Mouse (Mus musculus): ENCODE measurements at regions not wholly inside any gene's neighbourhood (a gene's known extent, or its start where the extent isn't known, plus 50 kb on each side); places are given as distances from the start of the nearest gene placed in this dataset.

GRCm38 (mm10) chr14:120127481-120127880 is 85.2 kb upstream of the Oxgr1 start:
- TF ChIP-seq POLR2A (IDR thresholded peaks at IDR 0.05; ENCODE audit: control insufficient read depth, low read depth, low read length) (no peak), CTCF (IDR thresholded peaks at IDR 0.05; ENCODE audit: control insufficient read depth, insufficient read depth, insufficient replicate concordance, low read depth, low read length) (no peak)
